Mouse (Mus musculus): ENCODE measurements around the gene Cpvl.

Cpvl gene

DNA sequence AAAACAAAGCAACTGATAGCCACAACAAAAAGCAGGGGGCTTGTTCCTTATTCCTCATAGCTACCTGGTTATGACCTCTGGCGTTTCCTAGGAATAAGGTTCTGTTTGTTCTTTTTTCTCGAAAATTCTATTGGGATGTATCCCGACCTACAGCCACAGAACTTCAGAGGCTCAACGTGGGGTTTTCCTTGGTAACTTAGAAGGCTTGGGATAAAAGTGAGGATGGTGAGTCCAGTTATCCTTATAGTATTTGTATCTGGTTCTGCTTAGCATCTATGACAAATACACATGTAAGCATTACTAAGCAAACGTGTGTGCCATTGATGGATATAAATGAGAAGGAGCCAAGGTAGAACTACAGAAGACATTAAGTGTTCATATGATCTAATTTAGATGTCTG is at the start of gene Cpvl:
Cpvl (minus strand) TSS at position 101 of the 400 bp plus-strand sequence.
- no peak for DNase-seq (ENCODE audit: low spot score in 2 of 2)

DNA sequence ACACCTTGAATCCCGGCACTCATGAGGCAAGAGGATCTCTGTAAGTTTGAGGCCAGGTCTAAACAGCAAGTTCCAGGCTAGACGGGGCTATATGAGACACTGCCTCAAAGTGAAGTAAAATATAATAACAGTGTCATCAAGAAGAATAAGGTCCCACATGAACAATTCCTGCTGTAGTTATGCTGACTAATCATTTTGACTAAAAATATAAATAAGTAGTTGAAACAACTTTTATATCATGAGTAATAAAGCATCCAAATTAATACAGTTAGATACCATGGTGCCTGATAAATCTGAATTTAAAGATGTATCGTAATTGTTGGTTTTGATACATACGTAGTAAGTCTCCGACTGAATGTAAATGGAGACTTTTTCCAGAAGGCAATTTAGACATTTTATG is 45.4 kb upstream of the Cpvl start:
- DNase-seq (ENCODE audit: low spot score in 2 of 2), result no peak

DNA sequence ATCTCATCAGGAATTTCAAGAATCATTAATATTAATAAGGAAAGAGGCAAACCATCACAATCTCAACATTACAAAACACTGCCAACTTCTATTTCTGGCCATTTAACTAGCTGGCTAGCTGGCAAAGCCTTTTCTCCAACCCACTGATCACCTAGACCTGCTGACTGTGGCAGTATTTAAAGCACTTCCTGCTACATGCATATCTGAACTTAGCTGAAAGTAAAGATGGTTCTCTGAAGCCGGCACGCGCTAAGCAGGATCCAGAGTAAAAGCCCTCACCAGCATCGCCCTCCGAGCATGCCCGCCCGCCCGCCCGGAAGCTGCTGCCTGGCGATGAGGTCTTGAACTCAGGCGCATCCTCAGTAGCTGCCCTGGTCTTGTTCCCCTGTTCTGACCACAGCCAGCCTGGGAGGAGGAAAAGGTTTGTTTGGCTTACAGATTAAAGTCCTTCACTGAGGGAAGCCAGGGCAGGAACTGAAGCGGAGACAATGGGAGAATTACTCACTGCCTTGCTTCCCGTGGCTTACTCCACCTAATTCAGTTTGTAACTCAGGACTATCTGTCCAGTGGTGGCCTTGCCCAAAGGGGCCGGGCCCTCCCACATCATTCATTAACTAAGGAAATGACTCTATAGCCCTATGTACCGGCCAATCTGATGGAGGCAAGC is 42.8 kb upstream of the Cpvl start:
- DNase-seq (ENCODE audit: low spot score in 2 of 2), result no peak

DNA sequence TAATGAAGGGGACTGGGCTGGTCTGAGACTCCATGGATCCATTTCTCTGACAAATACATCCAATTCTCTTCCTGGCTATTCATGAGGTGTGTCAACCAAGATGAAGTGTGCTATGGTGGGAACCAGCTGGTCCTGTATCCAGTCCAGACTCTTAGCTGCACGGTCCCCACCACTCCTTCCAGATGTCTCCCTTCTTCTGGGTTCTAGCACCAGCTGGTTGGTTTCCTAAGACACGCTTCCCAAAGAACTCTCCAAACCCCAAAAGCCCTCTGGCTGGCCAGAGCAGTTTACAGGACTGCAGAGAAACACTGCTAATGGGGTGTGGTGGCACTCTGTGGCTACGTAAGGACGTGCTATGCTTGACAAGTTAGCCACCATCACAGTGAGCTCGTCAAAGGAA is 40.4 kb upstream of the Cpvl start:
- peak in 1 of 2 experiments; percentile 45 for DNase-seq (ENCODE audit: low spot score in 2 of 2)

DNA sequence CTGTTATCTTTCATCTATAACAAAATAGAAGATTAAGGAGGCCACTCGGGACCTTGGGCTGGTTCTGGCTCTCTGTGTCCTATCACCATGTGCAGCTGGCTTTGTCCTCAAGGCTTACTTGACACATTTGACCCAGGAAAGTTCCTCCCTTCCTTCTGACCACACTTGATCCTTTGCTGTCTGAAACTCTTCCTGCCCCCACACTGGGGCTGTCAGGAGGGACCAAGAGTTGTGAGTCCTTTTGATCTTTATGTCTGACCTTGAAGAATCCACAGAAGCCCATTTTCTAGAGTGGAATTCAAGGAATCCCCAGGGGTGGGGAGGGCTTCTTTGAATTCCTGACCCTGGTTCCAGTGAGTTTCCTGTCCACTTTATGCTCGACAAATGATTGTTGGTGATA is 39.6 kb upstream of the Cpvl start:
- DNase-seq (ENCODE audit: low spot score in 2 of 2), result no peak

DNA sequence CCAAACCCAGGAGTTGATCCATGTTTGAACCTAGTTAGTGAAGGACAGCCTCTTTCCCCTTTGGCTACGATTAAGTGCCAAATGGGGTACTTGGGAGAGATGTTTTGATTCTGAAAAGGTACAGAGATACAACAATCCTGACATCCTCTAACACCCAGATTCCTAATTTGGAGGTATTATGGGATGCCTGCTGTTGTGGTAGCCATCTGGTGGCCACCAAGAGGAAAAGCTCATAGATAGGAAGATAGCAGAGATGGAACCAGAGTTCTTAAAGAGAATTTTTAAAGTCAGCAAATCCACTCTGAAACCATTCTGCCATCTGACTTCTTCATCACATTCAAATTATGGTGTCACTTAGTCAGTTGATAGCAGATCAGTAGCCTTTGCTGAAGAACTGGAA is 33.7 kb upstream of the Cpvl start:
- DNase-seq (ENCODE audit: low spot score in 2 of 2), result no peak

DNA sequence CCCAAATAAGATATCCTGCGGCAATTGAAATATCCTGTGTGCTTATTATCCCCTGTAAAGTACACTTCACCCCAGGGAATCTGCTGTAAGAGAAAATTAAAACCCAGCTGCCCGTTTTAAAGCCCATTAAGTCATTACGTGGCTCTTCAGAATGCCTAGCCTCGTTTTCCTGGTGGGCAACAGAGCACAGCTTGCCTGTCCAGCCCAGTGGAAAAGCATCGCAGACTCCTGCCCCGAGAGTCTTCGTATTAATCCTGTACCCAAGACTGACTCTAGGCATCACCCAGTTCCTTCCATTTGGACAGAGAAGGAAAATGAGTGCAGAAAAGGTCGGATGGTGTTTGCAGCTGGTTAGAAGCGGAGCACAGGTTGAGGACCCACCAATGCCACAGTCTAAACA is 31.9 kb upstream of the Cpvl start:
- no peak for DNase-seq (ENCODE audit: low spot score in 2 of 2)

DNA sequence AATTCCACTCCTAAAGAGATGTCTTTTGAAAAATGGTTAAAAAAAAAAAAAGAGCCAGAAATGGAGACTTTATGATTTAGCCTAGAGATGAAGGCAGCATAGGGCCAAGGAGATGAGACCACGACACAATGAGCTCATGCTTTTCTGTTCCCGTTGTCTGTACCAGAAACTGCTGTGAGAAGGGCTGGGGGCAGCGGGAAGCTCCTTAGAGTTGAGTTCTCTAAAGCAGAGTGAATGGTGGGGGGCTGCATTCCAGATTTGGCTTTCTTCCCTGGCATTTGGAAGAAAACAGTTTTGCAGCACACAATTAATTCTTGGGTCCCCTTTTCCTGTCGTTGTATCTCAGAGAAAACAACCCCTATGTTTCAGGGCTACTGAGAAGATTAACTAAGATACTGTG is 30.8 kb upstream of the Cpvl start:
- DNase-seq (ENCODE audit: low spot score in 2 of 2), result no peak

DNA sequence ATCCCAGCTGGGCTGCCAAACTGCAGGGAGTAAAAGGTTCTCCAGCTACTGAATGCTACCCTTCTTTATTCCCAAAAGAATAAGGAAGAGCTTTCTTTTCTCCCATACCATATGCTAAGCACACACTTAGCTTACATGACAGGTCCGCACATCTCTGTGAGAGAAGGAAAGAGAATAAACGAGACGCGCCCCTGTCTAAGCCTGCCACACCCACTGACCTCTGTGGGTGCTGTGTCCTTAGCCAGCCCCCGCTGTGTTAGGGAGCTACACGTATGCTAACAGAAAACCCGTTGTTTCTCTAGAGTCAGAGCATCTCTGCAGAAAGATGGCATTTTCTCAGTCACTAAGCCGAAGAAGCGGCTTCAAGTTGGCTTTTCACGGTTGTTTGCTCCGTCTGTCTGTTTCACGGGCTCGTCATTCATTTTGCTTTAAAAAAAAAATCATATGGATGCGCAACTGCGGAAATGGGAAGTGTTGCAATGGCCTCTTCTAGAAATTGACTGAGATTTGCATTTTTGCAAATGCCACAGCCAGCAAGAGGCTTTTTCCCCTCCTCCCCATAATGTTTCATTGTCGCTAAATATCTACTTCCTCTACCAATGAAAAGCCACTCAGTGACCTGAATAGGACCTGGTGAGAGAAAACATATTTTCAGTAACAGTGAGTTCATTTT is 30.1 kb upstream of the Cpvl start:
- DNase-seq (ENCODE audit: low spot score in 2 of 2), result no peak

DNA sequence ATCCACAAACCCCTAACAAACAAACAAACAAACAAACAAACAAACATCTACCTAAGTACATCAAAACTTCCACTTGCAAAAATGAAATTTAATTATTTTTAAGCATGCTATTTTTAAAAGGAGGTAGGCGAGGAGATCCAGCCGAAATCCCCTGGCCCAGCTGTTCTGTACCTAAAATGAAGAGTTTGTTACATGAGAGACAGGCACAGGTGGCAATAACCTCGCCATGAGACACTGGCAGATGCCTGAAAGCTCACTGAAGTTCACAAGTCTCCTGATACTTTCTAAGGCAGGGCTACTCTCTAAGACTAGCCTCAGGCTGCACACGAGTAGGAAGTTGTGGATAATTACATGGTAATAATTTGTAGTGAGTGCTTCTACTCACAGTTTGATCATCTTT is 26.8 kb upstream of the Cpvl start:
- DNase-seq (ENCODE audit: low spot score in 2 of 2), result no peak

DNA sequence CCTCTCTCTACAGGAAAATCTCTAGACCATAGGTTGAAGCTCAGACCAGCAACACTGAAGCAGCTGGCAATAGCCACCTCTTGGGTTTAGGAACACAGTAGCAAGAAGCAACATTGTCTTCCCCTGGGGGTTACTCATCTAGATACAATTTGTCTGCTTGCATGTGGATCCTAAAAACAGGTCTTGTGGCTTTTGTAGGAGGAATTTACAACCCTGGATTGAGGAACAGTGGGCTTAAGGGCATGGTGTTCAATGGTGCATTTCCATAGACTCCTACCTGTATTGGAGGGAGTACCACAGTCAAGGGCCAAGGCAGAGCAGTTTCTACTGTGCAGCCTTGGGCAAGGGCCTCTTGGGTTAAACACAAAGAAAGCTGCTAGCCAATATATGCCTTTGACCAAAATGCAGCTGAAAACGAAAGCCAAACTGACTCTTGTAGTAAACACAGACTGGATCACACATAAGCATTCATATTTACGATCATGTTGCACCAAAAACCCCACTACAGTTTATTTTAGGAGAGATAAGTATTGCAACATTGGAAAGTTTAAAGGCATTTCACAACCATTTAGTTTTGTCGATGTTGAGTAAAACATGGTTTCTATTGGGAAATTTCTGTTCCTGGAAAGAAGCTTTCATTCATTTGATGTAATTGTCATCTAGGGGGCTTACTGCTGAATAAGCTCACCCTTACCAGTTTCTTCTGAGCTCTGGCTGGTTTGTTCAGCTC is 17.9 kb upstream of the Cpvl start:
- no peak for DNase-seq (ENCODE audit: low spot score in 2 of 2)

DNA sequence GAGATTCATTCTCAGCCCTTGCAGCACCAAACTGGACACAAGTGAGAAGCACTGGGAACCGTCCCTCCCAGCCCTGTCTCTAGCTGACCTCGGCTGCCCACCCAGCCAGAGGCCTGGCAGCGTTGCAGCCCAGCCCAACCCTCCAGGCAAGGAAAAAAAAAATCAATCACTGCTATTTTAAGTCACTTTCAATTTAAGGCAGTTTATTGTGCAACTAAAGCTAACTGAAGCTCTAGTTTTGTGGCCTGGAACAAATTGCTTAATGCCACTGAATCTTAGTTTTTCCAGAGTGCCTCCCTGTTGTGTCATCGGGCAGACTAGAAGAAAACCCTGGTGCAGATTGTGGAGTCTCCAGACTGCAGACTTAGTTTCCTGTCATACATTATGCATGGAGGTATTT is 17.0 kb upstream of the Cpvl start:
- no peak for DNase-seq (ENCODE audit: low spot score in 2 of 2)

DNA sequence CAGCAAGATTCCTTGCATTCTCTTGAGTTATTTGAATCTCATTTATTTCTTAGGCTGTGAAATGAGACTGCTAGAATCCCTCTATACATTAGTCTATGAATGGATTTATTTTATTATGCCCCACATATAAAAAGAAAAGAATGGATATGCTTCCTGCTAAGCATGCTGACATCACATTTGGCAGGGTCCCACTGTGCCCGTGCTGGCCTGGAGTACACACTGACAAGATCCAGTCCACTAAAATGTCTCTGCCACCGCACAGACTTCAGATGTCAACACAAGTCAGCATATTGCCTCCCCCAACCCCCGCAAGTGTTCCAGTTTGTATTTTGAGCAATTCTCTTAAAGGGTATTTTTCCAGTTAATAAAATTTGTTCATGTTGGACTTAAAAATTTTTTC is 13.9 kb upstream of the Cpvl start:
- DNase-seq (ENCODE audit: low spot score in 2 of 2), result no peak

DNA sequence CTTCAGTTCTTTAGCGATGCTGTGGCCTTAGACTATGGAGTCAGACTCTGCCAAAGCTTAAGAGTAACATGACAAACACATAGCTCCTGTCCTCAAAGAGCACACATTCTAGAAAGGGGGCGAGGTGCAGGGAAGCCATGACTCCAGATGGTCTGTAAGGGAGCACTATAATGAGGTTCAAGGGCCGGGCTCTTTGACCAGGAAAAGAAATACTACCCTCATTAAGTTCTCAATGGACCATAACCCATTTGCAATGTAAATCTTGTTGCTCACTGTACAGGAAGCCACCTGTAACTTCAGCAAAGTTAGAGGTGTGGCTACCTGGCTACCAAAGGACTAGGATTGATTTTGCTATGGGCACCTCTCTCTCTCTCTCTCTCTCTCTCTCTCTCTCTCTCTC is 8.8 kb upstream of the Cpvl start:
- DNase-seq (ENCODE audit: low spot score in 2 of 2), result no peak

DNA sequence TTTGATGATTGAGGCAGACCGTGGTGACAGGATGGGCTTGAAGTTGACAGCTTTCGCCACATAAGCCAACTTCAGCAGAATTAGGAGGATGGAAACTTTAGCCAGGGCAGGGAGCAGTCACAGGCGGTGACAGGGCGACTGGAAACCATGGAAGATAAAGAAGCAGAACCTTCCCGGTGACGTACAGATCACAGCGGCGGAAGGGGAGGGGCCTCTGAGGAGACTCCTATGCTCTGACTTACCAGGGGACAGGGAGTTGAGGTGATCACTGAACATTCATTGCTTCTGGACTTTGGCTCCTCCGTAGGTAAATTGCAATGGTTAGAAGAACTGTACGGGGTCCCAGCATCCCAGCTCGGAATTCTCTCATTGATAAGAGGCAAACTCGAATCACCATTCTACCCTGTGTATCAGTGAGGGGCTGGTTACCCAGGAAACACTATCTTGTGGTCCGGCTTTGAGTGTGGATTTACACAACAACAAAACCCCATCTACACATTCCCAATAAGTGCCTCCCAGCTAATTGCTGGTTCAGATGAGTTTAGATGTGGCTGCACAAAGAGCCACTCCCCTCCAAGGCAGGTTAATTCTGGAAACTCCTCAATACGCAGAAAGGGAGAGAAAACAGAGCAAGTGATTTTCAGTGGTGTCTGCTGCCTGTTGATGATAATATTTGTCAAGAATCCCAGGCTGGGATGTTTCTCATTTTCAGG is 8.0 kb upstream of the Cpvl start:
- no peak for DNase-seq (ENCODE audit: low spot score in 2 of 2)

DNA sequence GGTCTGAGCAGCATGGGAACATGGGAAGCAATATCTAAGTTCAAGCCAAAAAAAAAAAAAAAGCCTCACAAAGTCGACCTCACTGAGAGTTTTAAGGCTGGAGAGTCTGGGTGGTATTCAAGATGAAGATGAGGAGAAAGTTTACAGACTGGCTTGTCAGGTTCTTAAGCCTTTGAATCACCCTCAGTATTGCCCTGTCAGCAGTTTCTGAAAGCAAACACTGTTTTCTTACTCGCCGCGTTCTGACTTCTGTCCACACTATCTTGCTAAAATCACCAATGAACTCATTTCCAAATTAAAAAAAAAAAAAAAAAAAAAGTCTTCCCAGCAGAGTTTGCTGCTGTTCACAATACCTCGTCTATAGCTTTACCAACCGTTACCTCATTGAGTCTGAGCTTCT is 5.3 kb upstream of the Cpvl start:
- no peak for DNase-seq (ENCODE audit: low spot score in 2 of 2)

DNA sequence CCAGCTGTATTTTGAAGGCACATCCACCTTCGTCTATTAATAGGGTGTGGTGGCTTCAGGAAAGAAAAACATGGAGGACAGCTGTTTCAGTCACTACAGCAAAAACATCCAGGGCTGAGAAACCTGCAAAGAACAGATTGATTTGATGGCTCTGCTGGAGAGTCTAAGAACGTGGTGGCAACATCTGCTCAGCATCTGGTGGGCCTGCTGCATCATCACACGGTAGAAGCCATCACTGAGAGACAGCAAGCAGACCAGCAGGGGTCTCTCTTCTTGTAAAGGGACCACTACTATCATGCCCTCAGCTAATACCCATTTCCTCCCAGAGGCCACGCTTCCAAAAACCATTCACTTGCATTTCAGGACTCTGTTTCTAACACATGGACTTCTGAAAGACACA is 4.1 kb upstream of the Cpvl start:
- DNase-seq (ENCODE audit: low spot score in 2 of 2), result no peak

DNA sequence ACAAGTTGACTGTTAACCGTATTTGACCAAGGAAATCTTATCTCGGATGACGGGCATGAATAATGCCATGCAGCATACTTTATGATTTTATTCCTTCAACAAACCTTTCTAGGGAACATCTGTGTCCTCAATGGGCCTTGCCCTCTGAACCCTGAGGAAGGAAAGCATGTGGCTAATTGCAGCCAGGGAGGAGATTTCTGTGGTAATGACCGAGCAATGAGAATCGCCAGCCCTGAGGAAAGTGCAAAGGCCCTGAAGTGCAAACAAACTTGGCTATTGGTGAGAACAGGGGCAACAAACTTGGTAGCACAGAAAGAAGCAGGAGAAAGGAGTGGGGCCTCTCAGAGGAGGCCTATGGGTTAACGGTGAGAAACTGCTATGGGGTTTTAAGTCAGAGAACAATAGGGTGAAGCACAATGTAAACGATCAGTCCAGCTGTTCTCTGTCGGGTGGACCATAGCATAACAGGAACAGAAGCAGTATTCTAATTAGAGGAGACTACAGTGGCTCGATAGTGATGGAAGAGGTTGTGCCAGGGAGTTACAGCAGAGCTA is 3.7 kb upstream of the Cpvl start:
- DNase-seq (ENCODE audit: low spot score in 2 of 2), result no peak

DNA sequence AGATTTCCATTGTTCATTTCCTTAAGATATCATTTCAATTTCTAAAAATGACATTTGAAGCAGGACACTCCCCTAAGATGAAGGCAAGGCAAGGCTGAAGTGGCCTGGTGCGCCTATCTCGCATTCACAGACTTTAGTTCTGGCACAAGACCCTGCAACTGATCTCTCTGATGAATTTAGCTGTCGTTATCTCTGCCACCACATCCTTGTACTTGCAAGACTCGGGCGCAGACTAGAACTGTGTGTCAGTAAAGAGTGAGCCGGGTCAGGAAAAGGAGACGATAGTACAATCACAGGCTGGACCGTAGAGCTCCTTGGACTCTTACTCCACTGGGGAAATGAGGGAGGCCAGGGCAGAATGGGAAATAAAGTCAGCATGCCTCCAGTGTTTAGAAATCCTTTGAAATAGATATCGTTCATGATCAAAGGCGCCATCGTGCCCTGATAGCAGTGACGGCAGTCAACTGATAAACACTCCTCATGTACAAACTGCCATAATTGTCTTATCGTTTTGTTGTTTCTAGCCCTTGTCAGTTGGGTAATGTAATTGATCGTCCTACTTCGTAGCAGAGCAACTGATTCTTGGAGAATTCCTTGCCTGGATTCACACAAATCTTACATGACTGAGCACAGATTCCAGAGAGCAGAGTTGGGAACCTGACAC is 2.5 kb upstream of the Cpvl start:
- no peak for DNase-seq (ENCODE audit: low spot score in 2 of 2)

DNA sequence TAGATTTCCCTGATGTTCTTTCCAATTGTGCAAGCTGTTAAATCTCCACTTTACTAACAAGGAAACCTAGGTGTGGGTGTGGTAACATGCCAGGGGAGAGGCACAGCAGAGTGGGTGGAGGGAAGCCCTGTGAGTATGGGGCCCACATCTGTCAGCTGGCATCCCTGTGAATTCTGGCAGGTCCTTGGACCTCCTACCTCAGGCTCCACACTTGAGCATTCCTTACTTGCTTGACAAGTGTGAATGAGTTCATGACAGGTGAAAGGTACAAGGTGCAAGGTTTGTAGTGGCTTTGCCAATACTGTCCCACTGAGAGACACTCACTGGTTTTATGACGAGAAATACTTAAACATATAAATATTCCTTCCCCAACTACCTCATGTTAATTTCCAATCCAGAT is 4.4 kb downstream of the Cpvl start:
- DNase-seq (ENCODE audit: low spot score in 2 of 2), result no peak

DNA sequence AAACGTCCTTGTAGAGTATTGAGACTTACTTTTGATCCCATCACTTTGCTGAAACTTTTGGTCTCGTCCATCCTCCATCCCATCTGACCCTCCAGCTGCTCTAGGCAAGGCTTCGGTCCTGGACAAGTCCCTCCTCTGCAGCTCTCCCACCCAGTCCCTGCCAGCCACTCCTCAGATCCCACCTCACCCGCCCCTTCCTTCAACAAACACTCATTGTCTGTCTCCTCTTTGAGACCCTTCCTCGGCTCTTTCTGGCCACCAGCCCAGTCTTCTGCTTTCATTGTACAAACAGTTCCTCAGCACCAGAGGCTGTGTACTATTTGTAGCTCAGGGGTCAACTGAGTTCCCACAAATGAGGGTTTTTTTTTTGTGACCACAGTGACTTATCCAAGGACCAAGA is 5.0 kb downstream of the Cpvl start:
- DNase-seq (ENCODE audit: low spot score in 2 of 2), result no peak

DNA sequence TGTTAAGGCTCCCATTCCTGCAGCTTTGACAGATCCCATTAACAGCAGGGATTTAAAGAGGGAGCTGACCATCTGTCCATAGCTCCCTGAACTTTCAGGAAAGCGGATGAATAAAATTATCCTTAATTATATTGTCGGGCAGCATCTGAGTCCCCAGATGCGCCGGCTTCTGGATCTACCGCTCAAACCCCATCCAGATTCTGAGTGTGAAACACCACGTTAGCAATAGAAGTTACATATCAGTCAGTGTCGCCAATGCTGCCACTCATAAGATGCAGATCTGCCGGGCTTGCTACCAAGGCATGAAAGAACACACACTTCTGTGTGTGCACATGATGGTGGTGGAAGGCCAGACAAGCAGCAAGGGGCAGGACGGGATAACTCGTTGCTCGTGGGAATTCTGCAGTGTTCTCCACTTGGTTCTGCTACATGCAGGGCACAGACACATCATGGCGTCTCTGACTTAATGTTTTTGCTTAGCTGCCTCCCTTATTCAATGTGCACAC is 6.2 kb downstream of the Cpvl start:
- no peak for DNase-seq (ENCODE audit: low spot score in 2 of 2)

Data from urinary bladder, adult 18-20 months (tissue).